Mouse (Mus musculus) liver, postnatal 0 days (tissue): ENCODE results near the gene Cdc34b. TPM values are rescaled to one million over a fixed set of nuclear protein-coding genes. Genes with fewer than 3 reads are reported as not detected.

Experiments
- ATAC-seq: fragments of 200-750 bp; cut with Nextera tagmentation; 2 replicates; pipeline ENCODE4 v1.8.0; 2017; ENCODE audit warnings: mild to moderate bottlenecking, moderate library complexity
- DNase-seq: peaks from one replicate; pipeline ENCODE4 v3.0.0-alpha.2; 2016
- H3K27ac ChIP-seq: fragments of 300-500 bp; sonication (generic); 2 replicates; pipeline ENCODE4 v1.5.1; 2014; ENCODE audit warnings: antibody characterized with exemption, moderate library complexity, mild to moderate bottlenecking, low read depth
- H3K27me3 ChIP-seq: fragments of 300-500 bp; sonication (generic); 2 replicates; pipeline ENCODE4 v1.6.1; 2014; ENCODE audit warnings: low read length, control low read depth, mixed read lengths; ENCODE audit not compliant: insufficient read depth
- H3K36me3 ChIP-seq: fragments of 300-500 bp; sonication (generic); replicated peaks from 2 replicates; pipeline ENCODE4 v1.6.1; 2014; ENCODE audit warnings: mild to moderate bottlenecking, control low read depth, low read length, moderate library complexity, mixed read lengths; ENCODE audit not compliant: insufficient read depth
- H3K4me1 ChIP-seq: fragments of 300-500 bp; sonication (generic); 2 replicates; pipeline ENCODE4 v1.6.1; 2014; ENCODE audit warnings: antibody characterized with exemption, mild to moderate bottlenecking, control low read depth; ENCODE audit not compliant: insufficient read depth
- H3K4me2 ChIP-seq: fragments of 300-500 bp; sonication (generic); 2 replicates; pipeline ENCODE4 v1.6.1; 2014; ENCODE audit warnings: low read depth, mild to moderate bottlenecking, low read length, moderate library complexity, mixed read lengths
- H3K4me3 ChIP-seq: fragments of 300-500 bp; sonication (generic); 2 replicates; pipeline ENCODE4 v1.5.1; 2014; ENCODE audit warnings: low read depth, low read length
- H3K9ac ChIP-seq: fragments of 300-500 bp; sonication (generic); replicated peaks from 2 replicates; pipeline ENCODE4 v1.6.1; 2014; ENCODE audit warnings: mild to moderate bottlenecking, moderate library complexity
- H3K9me3 ChIP-seq: fragments of 300-500 bp; sonication (generic); 2 replicates; pipeline ENCODE4 v1.6.1; 2016; ENCODE audit warnings: mild to moderate bottlenecking, control low read depth, low read length, mixed read lengths
- CTCF ChIP-seq: sonication (generic); IDR thresholded peaks from 2 replicates; pipeline ENCODE4 v1.5.1; 2016; ENCODE audit warnings: antibody characterized with exemption, low read depth
- EP300 ChIP-seq: IDR thresholded peaks from 2 replicates; pipeline ENCODE4 v1.6.1; 2016; ENCODE audit warnings: antibody characterized with exemption, low read depth, mild to moderate bottlenecking
- WGBS: fragments of 180-500 bp; shearing (Covaris S2); extraction: QIAGEN DNeasy Blood & Tissue Kit; methylation state at CpG from one replicate; pipeline ENCODE4 v1.1.7; 2014; ENCODE audit not compliant: insufficient replicate concordance; 5-methylcytosine and 5-hydroxymethylcytosine counted together
- polyA plus RNA-seq: library from polyadenylated mRNA; unstranded; fragments of >200 nt; fragmentation: Nextera tagmentation; extraction: Ambion mirVana; gene quantifications from 2 replicates; pipeline ENCODE4 v1.2.1, GENCODE M21; 2015

Gene Cdc34b
- polyA plus RNA-seq, 1 experiment from 2014 or later, result not detected

DNA sequence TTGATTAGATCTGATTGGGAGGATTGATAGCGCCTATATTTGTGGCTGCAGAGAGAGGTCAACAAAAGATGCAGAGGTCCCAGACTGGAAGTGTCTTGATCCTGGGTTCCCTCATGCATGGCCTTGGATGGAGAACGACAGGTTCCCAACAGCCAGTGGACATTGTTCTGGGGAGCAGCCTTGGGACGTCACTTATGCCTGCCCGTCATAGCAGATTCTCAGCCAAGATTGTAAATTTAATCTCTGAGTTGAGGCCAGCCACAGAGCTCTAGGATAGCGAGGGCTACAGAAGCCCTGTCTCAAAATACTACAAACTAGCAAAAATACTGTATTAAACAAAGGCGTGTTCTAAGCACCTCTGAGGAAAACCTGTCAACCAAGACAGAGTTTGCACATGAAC, 18.3 kb downstream of the Cdc34b start:
- 74% methylated on average over 6 of the region's 6 CpGs for WGBS
- H3K36me3 ChIP-seq, result no peaks in the 10 kb centered on the region
- no peak overlapping the region for H3K9ac ChIP-seq
- no peak overlapping the region for H3K27ac ChIP-seq
- TF ChIP-seq EP300 (no peak), CTCF (no peak)
- ATAC-seq, result no peak
- no peaks in the 10 kb centered on the region for H3K27me3 ChIP-seq
- no peaks in the 10 kb centered on the region for H3K4me1 ChIP-seq
- H3K4me3 ChIP-seq, result no peak overlapping the region
- H3K9me3 ChIP-seq, result no peaks in the 10 kb centered on the region
- no peak overlapping the region for H3K4me2 ChIP-seq
- no peak for DNase-seq

DNA sequence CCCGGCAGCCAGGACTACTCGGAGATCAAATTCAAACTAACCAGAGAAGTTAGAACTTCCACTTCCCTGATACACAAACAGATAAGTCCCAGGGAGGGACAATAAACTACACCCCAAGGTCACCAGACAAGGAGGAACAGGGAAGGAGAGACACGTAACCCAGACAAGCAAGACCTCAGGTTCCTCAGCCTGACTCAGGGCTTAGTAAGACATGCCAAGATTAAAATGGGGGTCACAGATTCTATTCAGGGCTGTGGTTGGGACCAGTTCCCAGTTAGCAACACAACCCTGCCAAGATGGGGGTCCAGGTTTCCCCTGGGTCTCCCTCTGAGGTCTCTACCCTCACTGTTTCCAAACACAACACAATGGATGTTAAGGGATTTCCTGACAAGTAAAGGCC, 18.8 kb downstream of the Cdc34b start:
- H3K4me2 ChIP-seq, result no peak overlapping the region
- H3K27me3 ChIP-seq, result no peaks in the 10 kb centered on the region
- ATAC-seq, result no peak
- no peaks in the 10 kb centered on the region for H3K36me3 ChIP-seq
- TF ChIP-seq CTCF, result no peak
- no peak for TF ChIP-seq EP300
- no peaks in the 10 kb centered on the region for H3K4me1 ChIP-seq
- no peak overlapping the region for H3K9ac ChIP-seq
- H3K4me3 ChIP-seq, result no peak overlapping the region
- 54% methylated on average over 3 of the region's 3 CpGs for WGBS
- no peak overlapping the region for H3K27ac ChIP-seq
- H3K9me3 ChIP-seq, result no peaks in the 10 kb centered on the region
- DNase-seq, result no peak

GRCm38 (mm10) chr11:94760799-94761198, 19.2 kb downstream of the Cdc34b start:
- H3K4me1 ChIP-seq, result no peaks in the 10 kb centered on the region
- H3K27me3 ChIP-seq, result no peaks in the 10 kb centered on the region
- no peak overlapping the region for H3K4me3 ChIP-seq
- no peak for DNase-seq
- ATAC-seq, result no peak
- whole genome bisulfite sequencing, result 61% methylated on average over 7 of the region's 7 CpGs
- H3K4me2 ChIP-seq, result no peak overlapping the region
- no peak for TF ChIP-seq EP300
- no peak for TF ChIP-seq CTCF
- H3K27ac ChIP-seq, result no peak overlapping the region
- no peaks in the 10 kb centered on the region for H3K9me3 ChIP-seq
- no peaks in the 10 kb centered on the region for H3K36me3 ChIP-seq
- no peak overlapping the region for H3K9ac ChIP-seq

DNA sequence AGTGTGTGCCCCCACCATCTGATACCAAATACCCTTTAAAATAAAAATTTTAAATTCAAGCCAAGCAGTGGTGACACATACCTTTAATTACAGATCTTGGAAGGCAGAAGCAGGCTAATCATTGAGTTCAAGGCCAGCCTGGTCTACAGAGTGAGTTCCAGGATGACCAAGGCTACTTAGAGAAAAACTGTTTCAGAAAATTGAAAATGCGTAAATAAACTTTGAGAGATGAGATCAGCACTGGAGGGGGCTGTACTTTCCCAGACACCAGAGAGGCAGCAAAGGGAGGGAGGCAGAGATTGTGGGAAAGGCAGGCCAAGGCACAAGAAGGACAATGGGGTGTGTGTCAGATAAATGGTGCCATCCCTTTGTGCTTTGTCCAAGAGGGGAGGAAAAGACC, 20.7 kb downstream of the Cdc34b start:
- Histone ChIP-seq H3K4me1 (no peaks in the 10 kb centered on the region), H3K4me2 (no peak overlapping the region), H3K27ac (no peak overlapping the region), H3K36me3 (no peaks in the 10 kb centered on the region), H3K9me3 (no peaks in the 10 kb centered on the region), H3K27me3 (no peaks in the 10 kb centered on the region), H3K9ac (no peak overlapping the region), H3K4me3 (no peak overlapping the region)
- no peak for TF ChIP-seq CTCF
- no peak for TF ChIP-seq EP300
- DNase-seq, result no peak
- no peak for ATAC-seq
- WGBS, result 88% methylated on average over 1 of the region's 1 CpGs

DNA sequence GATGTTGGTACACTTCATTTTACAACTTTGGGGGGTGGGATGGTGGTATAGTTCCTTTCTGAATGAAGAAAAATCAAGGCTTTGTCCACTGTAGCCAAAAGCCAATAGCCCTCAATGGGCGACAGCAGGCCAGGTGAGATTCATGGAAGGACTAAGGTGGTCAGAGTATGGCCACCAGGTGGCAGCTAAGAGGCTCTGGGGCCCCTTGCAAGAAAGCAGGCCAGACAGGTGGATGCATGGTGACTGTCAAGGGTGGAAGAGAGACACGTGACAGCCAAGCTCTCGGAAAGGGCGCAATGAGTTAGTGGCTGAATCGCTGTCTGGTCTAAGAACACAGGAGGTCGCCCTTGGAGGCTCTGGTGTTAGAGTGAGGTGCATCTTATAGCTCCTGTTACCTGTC, 21.2 kb downstream of the Cdc34b start:
- no peaks in the 10 kb centered on the region for H3K27me3 ChIP-seq
- DNase-seq (no peak), ATAC-seq (no peak)
- H3K36me3 ChIP-seq, result no peaks in the 10 kb centered on the region
- H3K4me2 ChIP-seq, result no peak overlapping the region
- no peaks in the 10 kb centered on the region for H3K9me3 ChIP-seq
- H3K9ac ChIP-seq, result no peak overlapping the region
- no peak overlapping the region for H3K27ac ChIP-seq
- no peaks in the 10 kb centered on the region for H3K4me1 ChIP-seq
- peak; percentile 27; the same call in 1 of the 2 replicates for TF ChIP-seq CTCF
- no peak for TF ChIP-seq EP300
- WGBS, result 38% methylated on average over 6 of the region's 6 CpGs
- no peak overlapping the region for H3K4me3 ChIP-seq

DNA sequence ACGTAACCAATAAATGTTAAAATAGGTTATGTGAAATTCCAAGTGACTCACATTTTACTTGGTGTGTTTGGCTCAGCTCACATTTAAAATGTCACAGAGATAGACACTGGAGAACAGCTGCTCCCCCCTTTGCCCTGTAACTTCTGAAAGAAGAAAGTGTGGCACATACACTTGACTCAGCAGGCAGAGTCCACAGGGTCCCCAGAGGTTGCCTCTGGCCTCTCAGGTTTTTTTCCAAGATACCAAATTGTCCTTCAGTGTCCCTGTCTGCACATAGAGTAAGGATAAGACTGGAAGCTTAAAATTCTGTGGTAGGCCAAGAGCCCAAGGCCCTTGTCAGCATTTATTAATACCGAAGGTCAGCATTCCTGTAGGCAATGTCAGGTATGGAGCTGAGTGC, 25.7 kb downstream of the Cdc34b start:
- H3K36me3 ChIP-seq, result no peaks in the 10 kb centered on the region
- no peak for DNase-seq
- WGBS, result 85% methylated on average over 2 of the region's 2 CpGs
- no peak overlapping the region for H3K9ac ChIP-seq
- no peak overlapping the region for H3K27ac ChIP-seq
- ATAC-seq, result no peak
- no peaks in the 10 kb centered on the region for H3K4me1 ChIP-seq
- H3K4me3 ChIP-seq, result no peak overlapping the region
- H3K9me3 ChIP-seq, result no peaks in the 10 kb centered on the region
- H3K27me3 ChIP-seq, result no peaks in the 10 kb centered on the region
- no peak for TF ChIP-seq EP300
- no peak for TF ChIP-seq CTCF
- no peak overlapping the region for H3K4me2 ChIP-seq
